Mouse (Mus musculus) stomach, embryonic 16.5 days (tissue): Measurements from ENCODE around the gene 1700042G07Rik. TPM values are rescaled to one million over a fixed set of nuclear protein-coding genes. Genes with fewer than 3 reads are reported as not detected.

Experiments used
- polyA plus RNA-seq: library from polyadenylated mRNA; unstranded; fragments of >200 nt; fragmentation: Nextera tagmentation; extraction: Ambion mirVana; gene quantifications from 2 replicates; pipeline ENCODE4 v1.2.1, GENCODE M21; 2015

1700042G07Rik gene
- polyA plus RNA-seq, 1 experiment from 2014 or later = not detected

Other genes with a start within 250 kb of the 1700042G07Rik start
- not detected in 2 replicates for gene Dmbx1, start 233.4 kb upstream of the 1700042G07Rik start, polyA plus RNA-seq
- 14.0 and 15.9 TPM in 2 replicates for gene Faah, start 155.4 kb upstream of the 1700042G07Rik start, polyA plus RNA-seq
- 18.5 and 18.8 TPM in 2 replicates for gene Nsun4, start 119.5 kb upstream of the 1700042G07Rik start, polyA plus RNA-seq
- gene Uqcrh, start 98.3 kb upstream of the 1700042G07Rik start, polyA plus RNA-seq = 512 and 553 TPM in 2 replicates
- 65.9 and 67.1 TPM in 2 replicates for gene Lrrc41, start 98.1 kb upstream of the 1700042G07Rik start, polyA plus RNA-seq
- 20.9 and 24.1 TPM in 2 replicates for gene Rad54l, start 49.7 kb upstream of the 1700042G07Rik start, polyA plus RNA-seq
- gene Pomgnt1, start 49.5 kb upstream of the 1700042G07Rik start, polyA plus RNA-seq = 49.4 and 50.0 TPM in 2 replicates
- 2.6 and 3.0 TPM in 2 replicates for gene Lurap1, start 22.0 kb upstream of the 1700042G07Rik start, polyA plus RNA-seq
- gene Tspan1, start 5.8 kb upstream of the 1700042G07Rik start, polyA plus RNA-seq = 76.4 and 99.5 TPM in 2 replicates
- not detected in 2 replicates for gene Gm49337, start within 50 bp of the 1700042G07Rik start, polyA plus RNA-seq
- 12.3 and 12.6 TPM in 2 replicates for gene Pik3r3, start 48.2 kb downstream of the 1700042G07Rik start, polyA plus RNA-seq